Mouse (Mus musculus): ENCODE results near the gene Gm17455. TPM values are rescaled to one million over a fixed set of nuclear protein-coding genes. Genes with fewer than 3 reads are reported as not detected.

The Gm17455 gene
- polyA plus RNA-seq, 2 experiments from 2014 or later = 0.84 TPM; not detected in 1

DNA sequence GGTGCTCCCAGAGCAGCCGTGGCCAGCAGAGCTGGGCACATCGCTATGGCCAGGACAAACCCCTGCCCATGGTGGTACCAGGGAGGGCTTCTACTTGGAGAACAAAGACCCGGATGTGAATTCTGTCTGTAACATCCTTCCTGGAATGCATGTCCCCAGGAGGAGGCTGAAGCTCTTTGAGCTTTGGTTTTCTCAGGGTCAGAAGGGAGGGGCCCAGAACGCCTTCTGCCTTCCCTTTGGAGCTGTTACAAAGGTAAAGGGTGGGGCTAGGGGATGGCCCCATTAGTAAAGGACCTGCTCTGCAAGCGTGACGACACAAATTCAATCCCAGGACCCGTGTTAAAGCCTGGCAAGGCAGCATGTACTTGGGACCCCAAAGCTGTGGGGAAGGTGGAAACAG is 23.2 kb downstream of the Gm17455 start:
- no peak for ATAC-seq

GRCm38 (mm10) chr10:60430001-60430400 is 30.5 kb downstream of the Gm17455 start:
- no peak for ATAC-seq

DNA sequence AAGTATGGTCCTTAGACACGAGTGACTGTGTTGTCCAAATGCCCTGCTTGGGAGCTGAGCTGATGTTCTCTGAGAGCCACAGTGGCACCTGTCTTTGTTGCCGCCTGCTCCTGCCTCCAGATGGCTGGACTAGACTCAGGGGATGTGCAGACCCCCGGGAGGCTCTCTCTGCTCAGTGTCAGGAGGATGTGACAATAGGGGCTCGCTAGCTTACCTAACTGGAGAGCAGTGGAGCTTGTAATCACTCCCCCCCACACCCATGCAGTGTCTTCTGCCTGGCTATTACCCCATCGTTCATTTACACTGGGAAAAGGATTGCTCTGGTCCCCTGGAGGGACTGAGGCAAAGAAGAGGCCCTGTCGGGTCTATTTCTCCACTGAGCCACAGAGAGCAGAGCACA is 31.1 kb downstream of the Gm17455 start:
- no peak for ATAC-seq

DNA sequence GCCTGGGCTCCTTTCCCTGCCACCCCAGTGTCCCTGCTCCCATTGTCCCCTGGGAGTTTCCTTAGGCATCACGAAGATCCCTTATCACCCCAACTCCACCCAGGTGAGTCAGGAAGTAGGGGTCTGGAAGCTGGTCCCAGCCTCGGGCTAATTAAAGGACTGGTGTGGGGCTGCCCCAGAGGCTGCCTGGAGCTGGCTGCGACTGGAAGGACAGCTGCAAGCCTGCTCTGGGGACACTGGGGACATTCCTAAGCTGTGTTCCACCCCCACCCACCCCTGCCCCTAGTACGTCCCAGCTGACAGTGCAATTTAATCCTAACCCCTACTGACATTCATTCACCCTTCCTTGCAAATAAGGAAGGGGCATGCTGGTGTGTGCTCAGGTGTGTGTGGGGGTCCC is 33.2 kb downstream of the Gm17455 start:
- ATAC-seq = no peak

DNA sequence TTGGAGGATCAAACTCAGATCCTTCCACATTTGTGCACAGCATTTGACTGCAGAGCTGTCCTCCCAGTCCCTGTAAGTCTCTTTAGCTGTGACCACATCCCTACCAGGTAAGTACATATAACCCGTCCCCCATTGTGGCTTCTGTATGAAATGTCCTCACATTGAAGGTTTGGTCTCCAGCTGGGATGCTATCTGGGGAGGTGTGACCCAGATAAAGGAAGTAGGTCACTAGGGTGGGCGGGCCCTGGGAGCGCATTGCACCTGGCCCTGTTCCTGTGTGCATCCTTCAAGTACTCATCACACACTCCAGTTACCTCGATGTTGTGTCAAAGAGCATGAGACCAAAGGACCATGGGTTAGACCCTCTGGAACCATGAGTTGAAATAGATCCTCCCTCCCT is 42.8 kb downstream of the Gm17455 start:
- no peak for ATAC-seq

GRCm38 (mm10) chr10:60443078-60443477 is 43.6 kb downstream of the Gm17455 start:
- no peak for ATAC-seq

GRCm38 (mm10) chr10:60445031-60445593 is 45.6 kb downstream of the Gm17455 start:
- no peak for ATAC-seq

DNA sequence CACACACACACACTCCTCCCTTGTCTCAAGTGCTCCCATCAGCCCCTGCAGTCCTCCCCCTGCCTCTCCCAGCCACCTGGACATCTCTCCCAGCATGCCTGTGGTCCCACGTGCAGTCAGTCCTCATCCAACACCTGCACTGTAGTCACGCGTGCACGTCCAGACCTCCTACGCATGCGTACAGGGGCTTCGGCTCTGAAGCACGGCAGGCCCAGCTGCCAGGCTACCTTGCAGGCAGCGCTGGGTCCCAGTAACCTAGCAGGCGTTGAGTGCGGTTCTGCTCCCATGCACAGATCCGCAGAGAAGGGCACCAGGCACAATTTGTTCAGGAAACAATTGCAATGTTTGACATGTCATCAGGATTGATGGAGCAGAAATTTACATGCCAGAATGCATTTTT is 47.7 kb downstream of the Gm17455 start:
- ATAC-seq = no peak

Other genes starting within 250 kb of the Gm17455 start
- under 1 TPM in 1 of 2 experiments, not detected in 1; 0.45 TPM for gene Chst3, start 180.5 kb upstream of the Gm17455 start, polyA plus RNA-seq (2017; shearing (Covaris generic))
- gene Psap, start 122.1 kb upstream of the Gm17455 start, polyA plus RNA-seq (2017; shearing (Covaris generic)) = 100 to 1,000 TPM in 1 of 2 experiments, 10 to 100 TPM in 1; 95.5 to 199 TPM
- 100 to 1,000 TPM; 182 to 186 TPM for gene Vsir, start 52.9 kb upstream of the Gm17455 start, polyA plus RNA-seq (2017; shearing (Covaris generic))